Mouse (Mus musculus) forebrain, embryonic 14.5 days (tissue): ENCODE data around the gene Pdcd1. TPM values are rescaled to one million over a fixed set of nuclear protein-coding genes. Genes with fewer than 3 reads are reported as not detected.
"Not testable (repeated sequence)": the region's sequence is repeated elsewhere in the genome, so short reads cannot be mapped to it uniquely, and the experiment has no call there.

Experiments
- ATAC-seq: fragments of 200-750 bp; cut with Nextera tagmentation; 2 replicates; pipeline ENCODE4 v1.8.0; 2017; ENCODE audit warnings: mild to moderate bottlenecking, moderate library complexity
- DNase-seq: peaks from one replicate; pipeline ENCODE4 v3.0.0-alpha.2; 2015; ENCODE audit warnings: low spot score
- H3K27ac ChIP-seq: fragments of 300-500 bp; sonication (generic); 2 replicates; pipeline ENCODE4 v1.5.1; 2014; ENCODE audit warnings: low read depth, mild to moderate bottlenecking, control low read depth, low read length, moderate library complexity
- H3K27me3 ChIP-seq: fragments of 300-500 bp; sonication (generic); replicated peaks from 2 replicates; pipeline ENCODE4 v1.6.1; 2014; ENCODE audit warnings: low read length, control low read depth, mixed read lengths; ENCODE audit not compliant: control insufficient read depth, insufficient read depth
- H3K36me3 ChIP-seq: fragments of 300-500 bp; sonication (generic); 2 replicates; pipeline ENCODE4 v1.6.1; 2014; ENCODE audit warnings: low read length, control low read depth; ENCODE audit not compliant: control insufficient read depth, insufficient read depth
- H3K4me1 ChIP-seq: fragments of 300-500 bp; sonication (generic); 2 replicates; pipeline ENCODE4 v1.6.1; 2014; ENCODE audit warnings: antibody characterized with exemption, low read length, control low read depth; ENCODE audit not compliant: control insufficient read depth, insufficient read depth
- H3K4me2 ChIP-seq: fragments of 300-500 bp; sonication (generic); 2 replicates; pipeline ENCODE4 v1.6.1; 2014; ENCODE audit warnings: mild to moderate bottlenecking, control low read depth, low read length
- H3K4me3 ChIP-seq: fragments of 300-500 bp; sonication (generic); 2 replicates; pipeline ENCODE4 v1.5.1; 2014; ENCODE audit warnings: low read depth, low read length, control low read depth
- H3K9ac ChIP-seq: fragments of 300-500 bp; sonication (generic); 2 replicates; pipeline ENCODE4 v1.6.1; 2014; ENCODE audit warnings: mild to moderate bottlenecking, low read length, control low read depth, moderate library complexity
- H3K9me3 ChIP-seq: fragments of 300-500 bp; sonication (generic); replicated peaks from 2 replicates; pipeline ENCODE4 v1.6.1; 2016; ENCODE audit warnings: low read length, control low read depth, mixed read lengths; ENCODE audit not compliant: control insufficient read depth
- WGBS: fragments of 180-500 bp; shearing (Covaris S2); extraction: QIAGEN DNeasy Blood & Tissue Kit; methylation state at CpG from one replicate; pipeline ENCODE4 v1.1.7; 2014; 5-methylcytosine and 5-hydroxymethylcytosine counted together
- polyA plus RNA-seq: library from polyadenylated mRNA; unstranded; fragments of >200 nt; fragmentation: Nextera tagmentation; extraction: Ambion mirVana; gene quantifications from 2 replicates; pipeline ENCODE4 v1.2.1, GENCODE M21; 2014

Gene Pdcd1
- polyA plus RNA-seq, 1 experiment from 2014 or later = not detected

- H3K9me3 ChIP-seq = no peaks in the 10 kb centered on the region
- H3K4me2 ChIP-seq = no peak overlapping the region
- WGBS = 38% methylated on average over 1 of the region's 1 CpGs
- no peak for ATAC-seq
- no peak overlapping the region for H3K9ac ChIP-seq
- H3K4me1 ChIP-seq = no peaks in the 10 kb centered on the region
- no peaks in the 10 kb centered on the region for H3K36me3 ChIP-seq
- no peak overlapping the region for H3K27ac ChIP-seq
- H3K27me3 ChIP-seq = no peaks in the 10 kb centered on the region
- H3K4me3 ChIP-seq = no peak overlapping the region
- no peak for DNase-seq
These were observed 24.3 kb upstream of the Pdcd1 start for GRCm38 (mm10) chr1:94076702-94077101.

- no peak for DNase-seq
- Histone ChIP-seq H3K4me3 (no peak overlapping the region), H3K27ac (no peak overlapping the region), H3K4me2 (no peak overlapping the region), H3K4me1 (no peaks in the 10 kb centered on the region), H3K36me3 (no peaks in the 10 kb centered on the region), H3K9ac (no peak overlapping the region), H3K27me3 (no peaks in the 10 kb centered on the region), H3K9me3 (no peaks in the 10 kb centered on the region)
- WGBS = 90% methylated on average over 6 of the region's 6 CpGs
- ATAC-seq = no peak
These were observed 22.4 kb upstream of the Pdcd1 start for GRCm38 (mm10) chr1:94074756-94075155.

- not testable (repeated sequence) for ATAC-seq, DNase-seq, H3K27ac ChIP-seq, H3K9ac ChIP-seq, H3K27me3 ChIP-seq, H3K4me2 ChIP-seq, H3K36me3 ChIP-seq, H3K9me3 ChIP-seq, H3K4me3 ChIP-seq, H3K4me1 ChIP-seq
- WGBS = 80% methylated on average over 1 of the region's 1 CpGs
These were observed 5.9 kb upstream of the Pdcd1 start for GRCm38 (mm10) chr1:94058281-94058680.

GRCm38 (mm10) chr1:94057401-94057800, 5.0 kb upstream of the Pdcd1 start:
- Histone ChIP-seq H3K27ac (no peak overlapping the region), H3K4me3 (no peak overlapping the region), H3K36me3 (no peaks in the 10 kb centered on the region), H3K27me3 (no peaks in the 10 kb centered on the region), H3K9ac (no peak overlapping the region), H3K4me2 (no peak overlapping the region), H3K4me1 (no peaks in the 10 kb centered on the region), H3K9me3 (no peaks in the 10 kb centered on the region)
- DNase-seq = no peak
- ATAC-seq = no peak
- WGBS = 92% methylated on average over 2 of the region's 2 CpGs

GRCm38 (mm10) chr1:94055966-94056365, 3.6 kb upstream of the Pdcd1 start:
- H3K27ac ChIP-seq = no peak overlapping the region
- H3K27me3 ChIP-seq = no peaks in the 10 kb centered on the region
- ATAC-seq (no peak), DNase-seq (no peak)
- WGBS = 81% methylated on average over 3 of the region's 3 CpGs
- no peaks in the 10 kb centered on the region for H3K9me3 ChIP-seq
- no peak overlapping the region for H3K9ac ChIP-seq
- H3K36me3 ChIP-seq = no peaks in the 10 kb centered on the region
- H3K4me3 ChIP-seq = no peak overlapping the region
- H3K4me2 ChIP-seq = no peak overlapping the region
- no peaks in the 10 kb centered on the region for H3K4me1 ChIP-seq

- Histone ChIP-seq H3K4me2 (no peak overlapping the region), H3K27ac (no peak overlapping the region), H3K36me3 (no peaks in the 10 kb centered on the region), H3K4me3 (no peak overlapping the region), H3K27me3 (no peaks in the 10 kb centered on the region), H3K9ac (no peak overlapping the region), H3K4me1 (no peaks in the 10 kb centered on the region), H3K9me3 (no peaks in the 10 kb centered on the region)
- 80% methylated on average over 1 of the region's 1 CpGs for WGBS
- DNase-seq (no peak), ATAC-seq (no peak)
These were observed 2.1 kb upstream of the Pdcd1 start for GRCm38 (mm10) chr1:94054481-94054880.

GRCm38 (mm10) chr1:94053530-94054216, 1.3 kb upstream of the Pdcd1 start:
- DNase-seq (peak; percentile 4), ATAC-seq (no peak)
- WGBS = 68% methylated on average over 7 of the region's 7 CpGs
- H3K27ac ChIP-seq = no peak overlapping the region
- no peak overlapping the region for H3K4me3 ChIP-seq
- H3K36me3 ChIP-seq = no peaks in the 10 kb centered on the region
- no peaks in the 10 kb centered on the region for H3K27me3 ChIP-seq
- no peaks in the 10 kb centered on the region for H3K9me3 ChIP-seq
- no peak overlapping the region for H3K9ac ChIP-seq
- H3K4me1 ChIP-seq = no peaks in the 10 kb centered on the region
- H3K4me2 ChIP-seq = no peak overlapping the region

- Histone ChIP-seq H3K27ac (no peak overlapping the region), H3K36me3 (no peaks in the 10 kb centered on the region), H3K4me2 (no peak overlapping the region), H3K9me3 (no peaks in the 10 kb centered on the region), H3K9ac (no peak overlapping the region), H3K4me3 (no peak overlapping the region), H3K27me3 (no peaks in the 10 kb centered on the region), H3K4me1 (no peaks in the 10 kb centered on the region)
- ATAC-seq (no peak), DNase-seq (no peak)
- WGBS = 85% methylated on average over 5 of the region's 5 CpGs
These were observed 1.2 kb downstream of the Pdcd1 start for GRCm38 (mm10) chr1:94051104-94051503.

- WGBS = 86% methylated on average over 4 of the region's 4 CpGs
- H3K4me1 ChIP-seq = no peaks in the 10 kb centered on the region
- ATAC-seq = no peak
- no peak overlapping the region for H3K4me2 ChIP-seq
- no peak overlapping the region for H3K9ac ChIP-seq
- no peaks in the 10 kb centered on the region for H3K9me3 ChIP-seq
- no peaks in the 10 kb centered on the region for H3K36me3 ChIP-seq
- no peaks in the 10 kb centered on the region for H3K27me3 ChIP-seq
- H3K27ac ChIP-seq = no peak overlapping the region
- no peak for DNase-seq
- H3K4me3 ChIP-seq = no peak overlapping the region
These were observed 5.8 kb downstream of the Pdcd1 start for GRCm38 (mm10) chr1:94046544-94046943.
